Mouse (Mus musculus) CD4-positive naive resting alpha-beta T cell, adult 76 days (primary cell): ENCODE results near the gene P2rx7. TPM values are rescaled to one million over a fixed set of nuclear protein-coding genes. Genes with fewer than 3 reads are reported as not detected.

ENCODE experiments used
- total RNA-seq: library from RNA; stranded (reverse); gene quantifications from one replicate; pipeline ENCODE4 v1.2.4, GENCODE M21; 2023

P2rx7 gene
- 12.9 TPM for total RNA-seq

GRCm38 (mm10) chr5:122643701-122644100 lies at the start of gene P2rx7:
Gene P2rx7, plus strand, starts transcription at chr5:122643911.

GRCm38 (mm10) chr5:122613908-122614732 lies 29.6 kb upstream of the P2rx7 start, which contains the start of gene Ift81:
Gene Ift81, minus strand, starts transcription at chr5:122614518.

GRCm38 (mm10) chr5:122707276-122708181 lies 63.8 kb downstream of the P2rx7 start, which contains the start of gene P2rx4:
Gene P2rx4, plus strand, starts transcription at chr5:122707544.

Other genes with a start within 250 kb of the P2rx7 start
- gene Anapc7, start 222.2 kb upstream of the P2rx7 start, total RNA-seq, result 49.6 TPM
- 76.1 TPM for gene Atp2a2, start 141.7 kb upstream of the P2rx7 start, total RNA-seq
- gene Ift81, start 29.4 kb upstream of the P2rx7 start, total RNA-seq, result 7.5 TPM
- 98.4 TPM for gene P2rx4, start 63.6 kb downstream of the P2rx7 start, total RNA-seq
- 29.4 TPM for gene Camkk2, start 135.5 kb downstream of the P2rx7 start, total RNA-seq
- 238 TPM for gene Anapc5, start 177.4 kb downstream of the P2rx7 start, total RNA-seq
- 28.2 TPM for gene Rnf34, start 206.1 kb downstream of the P2rx7 start, total RNA-seq